Mouse (Mus musculus) liver, embryonic 14.5 days (tissue): ENCODE data around the gene Krt15.

Source experiments
- CTCF ChIP-seq: IDR thresholded peaks from 2 replicates; pipeline ENCODE4 v1.5.1; 2016; ENCODE audit warnings: antibody characterized with exemption, low read depth, control low read depth
- EP300 ChIP-seq: IDR thresholded peaks from 2 replicates; pipeline ENCODE4 v1.6.1; 2016; ENCODE audit warnings: antibody characterized with exemption, low read depth

DNA sequence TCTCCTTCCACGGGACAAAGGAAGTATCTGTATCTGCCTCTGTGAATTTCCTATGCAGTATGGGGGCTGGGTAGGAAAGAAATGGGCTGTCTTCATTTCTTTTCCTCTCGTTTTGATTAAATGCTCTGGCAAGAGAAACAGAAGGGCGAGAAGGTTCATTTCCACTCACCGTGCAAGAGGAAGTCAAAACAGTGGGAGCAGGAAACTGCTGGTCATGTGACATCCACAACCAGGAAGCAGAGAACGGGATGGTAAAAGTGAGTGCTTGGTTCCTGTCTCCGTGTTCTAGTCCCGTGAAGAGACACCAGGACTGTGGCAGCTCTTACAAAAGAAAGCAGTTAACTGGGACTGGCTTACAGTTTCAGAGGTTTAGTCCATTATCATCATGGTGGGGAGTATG, 46.0 kb upstream of the Krt15 start:
- TF ChIP-seq CTCF: no peak
- TF ChIP-seq EP300: no peak
